Mouse (Mus musculus) urinary bladder, postnatal 10 days (tissue): Measurements from ENCODE around the gene Gabrr3.
A peak's percentile ranks its signal among the peaks of the same experiment; 100 is the strongest.

Experiments
- DNase-seq: peaks from one replicate; pipeline ENCODE4 v3.0.0; 2022; ENCODE audit warnings: low spot score

Gene Gabrr3

DNA sequence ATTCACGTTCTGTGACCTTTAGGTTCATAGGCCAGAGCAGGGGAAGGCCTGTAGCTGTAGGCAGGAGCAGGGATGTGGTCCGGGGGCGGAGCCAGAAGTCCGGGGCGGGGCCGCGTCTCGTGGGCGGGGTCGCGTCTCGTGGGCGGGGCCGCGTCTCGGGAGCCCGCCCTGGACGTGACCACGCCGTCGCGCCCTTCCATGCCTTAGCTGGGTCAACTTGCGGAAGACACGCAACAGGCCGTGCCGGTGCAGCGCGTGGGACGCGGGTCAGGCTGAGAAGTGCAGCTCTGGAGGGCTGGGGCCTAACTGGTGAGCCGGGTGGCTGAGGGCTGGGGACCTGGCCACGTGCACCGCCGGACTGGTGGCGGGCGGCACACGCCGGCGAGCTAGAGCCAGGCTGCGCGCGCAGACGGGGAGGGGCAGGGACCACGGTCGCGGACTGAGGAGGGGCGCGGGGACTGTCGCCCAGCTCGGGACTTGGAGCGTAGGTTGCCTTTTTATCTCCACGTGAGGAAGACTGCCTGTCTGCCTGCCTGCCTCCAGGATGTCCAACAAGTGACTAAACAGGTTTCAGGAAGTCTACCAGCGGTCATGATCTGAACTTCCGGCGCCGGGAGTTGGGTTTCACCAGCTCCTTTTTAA, 64.6 kb downstream of the Gabrr3 start, which contains the start of gene Riox2:
TSS of gene Riox2 (plus strand) at position 139 of the 642 bp plus-strand sequence.
- peak; percentile 40 for DNase-seq

GRCm38 (mm10) chr16:59472546-59472945, 65.4 kb downstream of the Gabrr3 start:
- DNase-seq, result no peak

- DNase-seq, result no peak
These were observed 67.7 kb downstream of the Gabrr3 start for GRCm38 (mm10) chr16:59474788-59475187.

DNA sequence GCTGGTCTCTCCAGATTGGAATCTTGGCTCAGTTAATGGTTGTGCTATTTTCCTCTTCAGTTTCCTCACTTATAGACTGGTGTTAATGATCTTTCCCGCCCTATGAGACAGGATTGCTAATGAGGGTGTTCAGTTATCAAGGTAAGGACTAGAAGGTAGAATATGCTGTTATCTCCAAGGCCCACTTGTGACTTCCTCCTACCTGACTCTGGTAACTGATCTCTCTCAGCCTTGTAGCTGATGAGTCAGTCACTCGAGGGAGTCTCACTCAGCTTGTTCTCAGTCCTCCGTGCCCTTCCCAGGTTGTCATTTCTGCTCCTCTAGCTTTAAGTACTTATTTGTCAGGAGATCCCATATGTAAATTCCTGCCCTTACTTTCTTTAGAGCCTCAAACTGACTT, 70.8 kb downstream of the Gabrr3 start:
- DNase-seq, result no peak

GRCm38 (mm10) chr16:59487239-59487638, 80.1 kb downstream of the Gabrr3 start:
- DNase-seq, result no peak

DNA sequence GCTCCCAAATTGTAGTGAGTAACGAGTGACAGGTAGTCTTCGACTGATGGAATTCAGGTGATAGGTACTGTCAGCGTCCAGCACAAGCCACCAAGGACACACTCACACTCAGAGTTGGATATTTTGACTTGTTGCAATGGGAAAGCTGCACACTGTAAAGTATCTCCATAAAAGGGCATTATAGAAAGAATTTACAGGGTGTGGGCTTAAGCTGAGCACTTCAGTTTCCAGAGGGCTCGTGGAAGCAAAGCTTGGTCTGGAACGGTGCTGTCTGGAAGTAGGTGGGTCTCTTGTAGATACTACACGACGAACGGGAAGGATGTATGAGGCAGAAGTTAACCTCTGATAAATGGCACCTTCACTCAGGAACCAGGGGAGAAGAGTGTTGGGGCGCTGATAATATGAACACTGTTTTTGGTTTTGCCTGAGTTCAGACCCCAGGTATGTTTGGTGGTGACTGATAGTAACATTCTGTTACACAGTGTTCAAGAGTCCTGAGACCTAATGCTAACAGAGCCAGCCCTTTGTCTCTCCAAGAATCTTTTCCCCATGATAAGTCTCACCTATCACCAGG, 80.9 kb downstream of the Gabrr3 start:
- no peak for DNase-seq

- DNase-seq, result no peak
These were observed 86.1 kb downstream of the Gabrr3 start for GRCm38 (mm10) chr16:59493199-59493598.

DNA sequence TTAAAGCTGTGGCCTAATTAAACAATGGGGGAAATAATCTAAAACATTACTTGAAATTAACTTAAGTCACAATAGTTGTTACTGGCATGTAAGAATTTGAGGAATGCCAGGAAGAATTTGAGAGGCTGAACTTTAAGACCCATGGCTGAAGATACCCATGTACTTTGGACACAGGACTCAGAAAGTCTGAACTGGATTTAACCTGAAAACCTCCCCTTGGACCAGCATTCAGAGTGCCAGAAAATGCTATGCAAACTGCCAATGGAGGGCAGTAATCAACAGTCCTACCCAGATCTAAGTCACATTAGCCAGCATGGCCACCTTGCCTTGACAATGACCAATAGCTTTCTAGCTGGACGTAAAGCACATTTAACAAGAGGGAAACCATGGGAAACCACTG, 90.8 kb downstream of the Gabrr3 start:
- DNase-seq, result no peak

DNA sequence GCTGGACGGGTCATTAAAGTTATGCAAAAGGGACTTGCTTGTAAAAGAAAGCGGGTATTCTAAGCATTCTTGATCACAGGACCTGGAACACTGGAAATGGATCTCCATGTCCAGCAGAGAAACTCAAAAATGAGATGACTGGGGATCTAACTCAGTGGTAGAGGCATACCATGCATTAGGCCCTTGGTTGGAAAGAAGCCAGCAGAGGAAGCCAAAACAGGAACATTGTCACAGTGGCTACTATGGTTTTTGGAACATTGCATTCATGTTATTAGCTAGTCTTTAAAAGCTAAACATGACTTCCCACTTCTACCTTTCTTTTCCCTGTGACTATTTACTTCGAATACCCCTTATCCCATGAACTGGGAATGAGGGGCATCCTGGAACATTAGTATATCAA, 92.0 kb downstream of the Gabrr3 start:
- no peak for DNase-seq

DNA sequence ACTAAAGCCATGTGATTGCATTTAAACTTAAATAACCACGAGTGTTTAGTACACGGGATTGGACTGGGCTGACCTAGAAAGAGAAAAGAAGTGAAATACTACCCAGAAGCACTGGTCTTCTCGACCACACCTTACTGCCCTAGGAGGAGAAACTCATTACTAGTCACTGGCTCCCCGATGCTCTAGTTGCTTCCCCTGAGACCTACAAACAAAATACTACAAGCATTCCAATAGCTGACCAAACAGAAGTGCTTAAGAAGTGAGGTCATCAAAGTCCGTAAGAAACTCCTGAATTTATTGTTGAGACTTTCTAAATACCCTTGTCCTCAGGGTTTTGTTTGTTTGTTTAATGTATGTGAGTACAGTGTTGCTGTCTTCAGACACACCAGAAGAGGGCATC, 102.7 kb downstream of the Gabrr3 start:
- DNase-seq, result no peak
